Mouse (Mus musculus) C2C12 (cell line): Measurements from ENCODE around the gene Lyg1.

Source experiments
- CTCF ChIP-seq: IDR thresholded peaks from one replicate; pipeline ENCODE4 v1.5.1; 2011; ENCODE audit not compliant: control insufficient read depth, insufficient read depth, insufficient read length
- MYOD1 ChIP-seq: IDR thresholded peaks from one replicate; pipeline ENCODE4 v1.6.1; 2011; ENCODE audit warnings: low read depth; ENCODE audit not compliant: control insufficient read depth, insufficient read length

DNA sequence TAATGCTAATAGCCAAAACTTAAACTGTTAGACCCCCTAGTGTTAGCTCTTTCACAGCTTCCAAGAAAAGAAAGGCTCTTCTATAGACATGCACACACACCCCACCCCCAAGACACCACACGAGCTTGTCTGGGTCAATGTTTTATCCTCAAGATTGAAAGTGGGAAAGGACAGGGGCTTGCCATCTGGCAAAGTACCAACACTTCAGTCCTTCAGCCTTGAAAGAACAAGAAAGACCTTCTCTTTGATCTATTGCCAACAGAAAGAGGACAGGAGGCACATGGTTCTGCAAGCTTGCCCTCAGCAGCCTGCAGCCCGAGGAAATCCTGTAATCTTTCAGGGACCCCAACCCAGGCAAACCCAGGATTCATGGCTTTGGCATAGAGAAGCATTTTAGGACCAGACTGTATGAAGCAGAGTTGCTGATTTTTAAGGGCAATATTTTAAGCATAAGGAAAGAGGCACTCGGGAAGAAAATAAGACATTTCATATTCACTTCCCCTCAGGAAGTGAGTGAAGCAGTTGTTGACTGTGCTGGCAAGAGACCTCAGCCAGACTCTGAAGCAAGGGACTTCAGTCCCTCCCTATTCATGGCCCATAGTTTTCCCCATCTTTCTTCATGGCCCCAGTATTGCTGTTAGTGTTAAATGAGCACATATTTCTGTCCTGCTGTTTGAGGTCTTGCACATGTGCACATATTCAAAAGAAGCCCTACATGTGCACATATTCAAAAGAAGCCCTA, 698 bp downstream of the Lyg1 start:
- no peak for TF ChIP-seq CTCF
- no peak for TF ChIP-seq MYOD1
